Mouse (Mus musculus): ENCODE measurements around the gene Sox11. TPM values are rescaled to one million over a fixed set of nuclear protein-coding genes. Genes with fewer than 3 reads are reported as not detected.

The Sox11 gene
- polyA plus RNA-seq (2014; fragmentation: Nextera tagmentation; extraction: Ambion mirVana), result 36.5 and 43.6 TPM in 2 replicates

- Histone ChIP-seq H3K9ac (ENCODE audit: low read depth, low read length) (peak within 1 kb of the TSS; percentile 87), H3K36me3 (ENCODE audit: control insufficient read depth, insufficient read depth, low read length) (no peaks in the 10 kb centered on the region), H3K4me1 (ENCODE audit: control insufficient read depth, insufficient read depth, low read length) (0 out of 2 replicates have a peak, but pooled peaks cover 5% of the 10 kb centered on the region), H3K27ac (ENCODE audit: low read depth, low read length) (peak within 1 kb of the TSS; percentile 90), H3K4me2 (peak within 1 kb of the TSS; percentile 84), H3K9me3 (replicated peaks; ENCODE audit: control insufficient read depth, low read length) (no peaks in the 10 kb centered on the region), H3K4me3 (ENCODE audit: low read depth, low read length) (peak within 1 kb of the TSS; percentile 90), H3K27me3 (ENCODE audit: control insufficient read depth, insufficient read depth, low read length) (no peaks in the 10 kb centered on the region)
- under 1% methylated on average over 79 of the region's 95 CpGs for WGBS (ENCODE audit: insufficient replicate concordance)
- ATAC-seq (replicated peaks; ENCODE audit: insufficient number of reproducible peaks, low FRiP score, low TSS enrichment), result peak; percentile 39
These were observed at the start of gene Sox11 for GRCm38 (mm10) chr12:27341871-27342690. Sox11 (minus strand) TSS chr12:27342574.

GRCm38 (mm10) chr12:27391652-27392305 is 49.4 kb upstream of the Sox11 start:
- Histone ChIP-seq H3K27me3 (ENCODE audit: control insufficient read depth, insufficient read depth, low read length) (no peaks in the 10 kb centered on the region), H3K4me1 (ENCODE audit: control insufficient read depth, insufficient read depth, low read length) (peaks cover 14% of the 10 kb centered on the region; the same call in 1 of the 2 replicates), H3K27ac (ENCODE audit: low read depth, low read length) (no peak overlapping the region), H3K9ac (ENCODE audit: low read depth, low read length) (no peak overlapping the region), H3K36me3 (ENCODE audit: control insufficient read depth, insufficient read depth, low read length) (no peaks in the 10 kb centered on the region), H3K9me3 (replicated peaks; ENCODE audit: control insufficient read depth, low read length) (no peaks in the 10 kb centered on the region), H3K4me2 (no peak overlapping the region), H3K4me3 (ENCODE audit: low read depth, low read length) (no peak overlapping the region)
- ATAC-seq (replicated peaks; ENCODE audit: insufficient number of reproducible peaks, low FRiP score, low TSS enrichment), result no peak
- WGBS (ENCODE audit: insufficient replicate concordance), result 47% methylated on average over 7 of the region's 7 CpGs

- Histone ChIP-seq H3K4me2 (no peak overlapping the region), H3K9ac (ENCODE audit: low read depth, low read length) (no peak overlapping the region), H3K4me3 (ENCODE audit: low read depth, low read length) (no peak overlapping the region), H3K27me3 (ENCODE audit: control insufficient read depth, insufficient read depth, low read length) (no peaks in the 10 kb centered on the region), H3K4me1 (ENCODE audit: control insufficient read depth, insufficient read depth, low read length) (peaks cover 14% of the 10 kb centered on the region; the same call in 1 of the 2 replicates), H3K27ac (ENCODE audit: low read depth, low read length) (no peak overlapping the region), H3K36me3 (ENCODE audit: control insufficient read depth, insufficient read depth, low read length) (no peaks in the 10 kb centered on the region), H3K9me3 (replicated peaks; ENCODE audit: control insufficient read depth, low read length) (no peaks in the 10 kb centered on the region)
- WGBS (ENCODE audit: insufficient replicate concordance), result 33% methylated on average over 3 of the region's 3 CpGs
- ATAC-seq (replicated peaks; ENCODE audit: insufficient number of reproducible peaks, low FRiP score, low TSS enrichment), result no peak
These were observed 48.1 kb upstream of the Sox11 start for GRCm38 (mm10) chr12:27390439-27390838.

GRCm38 (mm10) chr12:27389429-27389828 is 47.1 kb upstream of the Sox11 start:
- Histone ChIP-seq H3K36me3 (ENCODE audit: control insufficient read depth, insufficient read depth, low read length) (no peaks in the 10 kb centered on the region), H3K9me3 (replicated peaks; ENCODE audit: control insufficient read depth, low read length) (no peaks in the 10 kb centered on the region), H3K27ac (ENCODE audit: low read depth, low read length) (no peak overlapping the region), H3K4me1 (ENCODE audit: control insufficient read depth, insufficient read depth, low read length) (peaks cover 14% of the 10 kb centered on the region; the same call in 1 of the 2 replicates), H3K27me3 (ENCODE audit: control insufficient read depth, insufficient read depth, low read length) (no peaks in the 10 kb centered on the region), H3K9ac (ENCODE audit: low read depth, low read length) (no peak overlapping the region), H3K4me3 (ENCODE audit: low read depth, low read length) (no peak overlapping the region), H3K4me2 (no peak overlapping the region)
- ATAC-seq (replicated peaks; ENCODE audit: insufficient number of reproducible peaks, low FRiP score, low TSS enrichment), result no peak

GRCm38 (mm10) chr12:27372505-27372904 is 30.1 kb upstream of the Sox11 start:
- H3K9me3 ChIP-seq (replicated peaks; ENCODE audit: control insufficient read depth, low read length), result no peaks in the 10 kb centered on the region; the same call in 1 of the 2 replicates
- H3K36me3 ChIP-seq (ENCODE audit: control insufficient read depth, insufficient read depth, low read length), result no peaks in the 10 kb centered on the region
- H3K27ac ChIP-seq (ENCODE audit: low read depth, low read length), result no peak overlapping the region
- no peak for ATAC-seq (replicated peaks; ENCODE audit: insufficient number of reproducible peaks, low FRiP score, low TSS enrichment)
- no peaks in the 10 kb centered on the region for H3K27me3 ChIP-seq (ENCODE audit: control insufficient read depth, insufficient read depth, low read length)
- H3K9ac ChIP-seq (ENCODE audit: low read depth, low read length), result no peak overlapping the region
- no peaks in the 10 kb centered on the region for H3K4me1 ChIP-seq (ENCODE audit: control insufficient read depth, insufficient read depth, low read length)
- H3K4me3 ChIP-seq (ENCODE audit: low read depth, low read length), result no peak overlapping the region
- no peak overlapping the region for H3K4me2 ChIP-seq
- 34% methylated on average over 3 of the region's 3 CpGs for WGBS (ENCODE audit: insufficient replicate concordance)

GRCm38 (mm10) chr12:27370756-27371155 is 28.4 kb upstream of the Sox11 start:
- no peaks in the 10 kb centered on the region for H3K27me3 ChIP-seq (ENCODE audit: control insufficient read depth, insufficient read depth, low read length)
- no peaks in the 10 kb centered on the region; the same call in 1 of the 2 replicates for H3K9me3 ChIP-seq (replicated peaks; ENCODE audit: control insufficient read depth, low read length)
- no peaks in the 10 kb centered on the region for H3K4me1 ChIP-seq (ENCODE audit: control insufficient read depth, insufficient read depth, low read length)
- H3K9ac ChIP-seq (ENCODE audit: low read depth, low read length), result no peak overlapping the region
- no peak overlapping the region for H3K4me2 ChIP-seq
- WGBS (ENCODE audit: insufficient replicate concordance), result 76% methylated on average over 2 of the region's 2 CpGs
- no peak for ATAC-seq (replicated peaks; ENCODE audit: insufficient number of reproducible peaks, low FRiP score, low TSS enrichment)
- no peak overlapping the region for H3K4me3 ChIP-seq (ENCODE audit: low read depth, low read length)
- no peak overlapping the region for H3K27ac ChIP-seq (ENCODE audit: low read depth, low read length)
- H3K36me3 ChIP-seq (ENCODE audit: control insufficient read depth, insufficient read depth, low read length), result no peaks in the 10 kb centered on the region

- H3K4me2 ChIP-seq, result no peak overlapping the region
- H3K36me3 ChIP-seq (ENCODE audit: control insufficient read depth, insufficient read depth, low read length), result no peaks in the 10 kb centered on the region
- H3K27me3 ChIP-seq (ENCODE audit: control insufficient read depth, insufficient read depth, low read length), result no peaks in the 10 kb centered on the region
- H3K4me3 ChIP-seq (ENCODE audit: low read depth, low read length), result no peak overlapping the region
- ATAC-seq (replicated peaks; ENCODE audit: insufficient number of reproducible peaks, low FRiP score, low TSS enrichment), result no peak
- H3K9ac ChIP-seq (ENCODE audit: low read depth, low read length), result no peak overlapping the region
- no peak overlapping the region for H3K27ac ChIP-seq (ENCODE audit: low read depth, low read length)
- no peaks in the 10 kb centered on the region for H3K4me1 ChIP-seq (ENCODE audit: control insufficient read depth, insufficient read depth, low read length)
- H3K9me3 ChIP-seq (replicated peaks; ENCODE audit: control insufficient read depth, low read length), result no peaks in the 10 kb centered on the region; the same call in 1 of the 2 replicates
- 69% methylated on average over 2 of the region's 2 CpGs for WGBS (ENCODE audit: insufficient replicate concordance)
These were observed 25.1 kb upstream of the Sox11 start for GRCm38 (mm10) chr12:27367476-27367875.

- H3K4me1 ChIP-seq (ENCODE audit: control insufficient read depth, insufficient read depth, low read length), result no peaks in the 10 kb centered on the region
- no peak overlapping the region for H3K27ac ChIP-seq (ENCODE audit: low read depth, low read length)
- no peak overlapping the region for H3K9ac ChIP-seq (ENCODE audit: low read depth, low read length)
- H3K4me2 ChIP-seq, result no peak overlapping the region
- no peaks in the 10 kb centered on the region; the same call in 1 of the 2 replicates for H3K9me3 ChIP-seq (replicated peaks; ENCODE audit: control insufficient read depth, low read length)
- 87% methylated on average over 16 of the region's 16 CpGs for WGBS (ENCODE audit: insufficient replicate concordance)
- no peaks in the 10 kb centered on the region for H3K36me3 ChIP-seq (ENCODE audit: control insufficient read depth, insufficient read depth, low read length)
- no peaks in the 10 kb centered on the region for H3K27me3 ChIP-seq (ENCODE audit: control insufficient read depth, insufficient read depth, low read length)
- ATAC-seq (replicated peaks; ENCODE audit: insufficient number of reproducible peaks, low FRiP score, low TSS enrichment), result no peak
- no peak overlapping the region for H3K4me3 ChIP-seq (ENCODE audit: low read depth, low read length)
These were observed 21.7 kb upstream of the Sox11 start for GRCm38 (mm10) chr12:27363840-27364640.

Data from heart, embryonic 11.5 days (tissue).